Mouse (Mus musculus) brain, embryonic 14.5 days (tissue): ENCODE data around the gene Cacng5.

Experiments used
- CTCF ChIP-seq: fragments of 200-500 bp; IDR thresholded peaks from 2 replicates; pipeline ENCODE4 v1.5.1; 2012; ENCODE audit warnings: inconsistent platforms, mild to moderate bottlenecking, moderate library complexity, borderline replicate concordance; ENCODE audit not compliant: insufficient read depth, insufficient read length; ENCODE audit errors: extremely low read depth
- POLR2A ChIP-seq: fragments of 200-500 bp; IDR thresholded peaks from 2 replicates; pipeline ENCODE4 v1.6.1; 2012; ENCODE audit warnings: mild to moderate bottlenecking, inconsistent platforms, borderline replicate concordance; ENCODE audit not compliant: poor library complexity, insufficient read depth, insufficient read length, severe bottlenecking; ENCODE audit errors: extremely low read depth

DNA sequence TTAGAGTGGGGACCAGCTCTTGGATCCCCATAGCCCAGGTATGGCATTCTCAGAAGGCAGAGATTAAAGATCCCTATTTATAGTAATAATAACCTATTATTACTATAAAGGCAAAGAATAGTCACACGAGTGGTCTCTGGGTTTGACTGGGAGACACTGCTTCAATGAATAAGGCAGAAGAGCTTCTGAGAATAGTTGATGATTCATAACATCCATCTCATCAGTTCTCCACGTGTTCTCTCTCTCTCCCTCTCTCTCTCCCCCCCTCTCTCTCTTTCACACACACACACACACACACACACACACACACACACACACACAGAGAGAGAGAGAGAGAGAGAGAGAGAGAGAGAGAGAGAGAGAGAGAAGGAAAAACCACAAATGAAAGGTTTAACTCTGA, 16.2 kb downstream of the Cacng5 start:
- no peak for TF ChIP-seq CTCF
- TF ChIP-seq POLR2A: no peak
